Mouse (Mus musculus) thymus, postnatal 25 days (tissue): ENCODE data around the gene Bag6.
A peak's percentile ranks its signal among the peaks of the same experiment; 100 is the strongest.

ENCODE experiments used
- DNase-seq: peaks from one replicate; pipeline ENCODE4 v3.0.0; 2022

Bag6 gene

DNA sequence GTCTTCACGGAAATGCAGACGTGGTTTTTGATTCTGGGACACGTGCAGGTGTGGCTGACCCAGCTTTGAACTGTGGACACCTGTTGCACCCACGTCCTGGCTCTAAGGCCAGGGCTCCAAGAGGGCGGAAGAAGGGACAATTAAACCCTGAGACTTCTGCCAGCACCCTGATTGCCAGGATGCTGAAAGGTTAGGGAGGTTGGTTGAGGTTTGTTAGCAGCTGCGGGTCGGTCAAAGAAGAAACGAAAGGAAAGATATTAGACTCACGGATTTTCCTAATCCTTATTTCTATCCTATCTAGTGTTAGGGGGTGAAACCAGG, 61.3 kb downstream of the Bag6 start:
- DNase-seq: peak; percentile 56
